Mouse (Mus musculus) sigmoid colon, adult 10 weeks (tissue): ENCODE results near the gene Prelid3b. TPM values are rescaled to one million over a fixed set of nuclear protein-coding genes. Genes with fewer than 3 reads are reported as not detected.

Experiments
- polyA plus RNA-seq: library from polyadenylated mRNA; stranded (reverse); fragments of 350-450 nt; fragmentation: Illumina TruSeq; extraction: RNeasy Lipid Tissue Mini Kit (QIAGEN cat#74804); gene quantifications from one replicate; pipeline ENCODE4 v1.2.3, GENCODE M21; 2014; ENCODE audit warnings: low read depth, low replicate concordance

Gene Prelid3b
- polyA plus RNA-seq: 181 TPM

GRCm38 (mm10) chr2:174472818-174473549 lies at the start of gene Prelid3b:
Gene Prelid3b, minus strand, starts transcription at chr2:174473081.

GRCm38 (mm10) chr2:174463789-174464523 lies 8.9 kb downstream of the Prelid3b start, which contains the start of gene Atp5e:
Gene Atp5e, minus strand, starts transcription at chr2:174464105.

GRCm38 (mm10) chr2:174450353-174450752 lies 22.5 kb downstream of the Prelid3b start, which contains the start of gene Tubb1:
Gene Tubb1, plus strand, starts transcription at chr2:174450695.

GRCm38 (mm10) chr2:174438737-174439449 lies 34.0 kb downstream of the Prelid3b start, which contains the start of gene Ctsz:
Gene Ctsz, minus strand, starts transcription at chr2:174439039.

GRCm38 (mm10) chr2:174415731-174416310 lies 57.1 kb downstream of the Prelid3b start, which contains the start of gene Nelfcd:
Gene Nelfcd, plus strand, starts transcription at chr2:174415804.

Other genes with a start within 250 kb of the Prelid3b start
- 529 TPM for gene Gnas, start 188.8 kb downstream of the Prelid3b start, polyA plus RNA-seq
- gene Gm20721, start 126.4 kb downstream of the Prelid3b start, polyA plus RNA-seq: not detected
- 4.7 TPM for gene Nelfcd, start 57.3 kb downstream of the Prelid3b start, polyA plus RNA-seq
- 10.2 TPM for gene Ctsz, start 34.0 kb downstream of the Prelid3b start, polyA plus RNA-seq
- gene Tubb1, start 22.4 kb downstream of the Prelid3b start, polyA plus RNA-seq: not detected
- gene Atp5e, start 9.0 kb downstream of the Prelid3b start, polyA plus RNA-seq: 51.0 TPM
- 0.38 TPM for gene Zfp831, start 170.5 kb upstream of the Prelid3b start, polyA plus RNA-seq